17 mouse cellular contexts compared by ENCODE assay signal in the genomic region with DNA sequence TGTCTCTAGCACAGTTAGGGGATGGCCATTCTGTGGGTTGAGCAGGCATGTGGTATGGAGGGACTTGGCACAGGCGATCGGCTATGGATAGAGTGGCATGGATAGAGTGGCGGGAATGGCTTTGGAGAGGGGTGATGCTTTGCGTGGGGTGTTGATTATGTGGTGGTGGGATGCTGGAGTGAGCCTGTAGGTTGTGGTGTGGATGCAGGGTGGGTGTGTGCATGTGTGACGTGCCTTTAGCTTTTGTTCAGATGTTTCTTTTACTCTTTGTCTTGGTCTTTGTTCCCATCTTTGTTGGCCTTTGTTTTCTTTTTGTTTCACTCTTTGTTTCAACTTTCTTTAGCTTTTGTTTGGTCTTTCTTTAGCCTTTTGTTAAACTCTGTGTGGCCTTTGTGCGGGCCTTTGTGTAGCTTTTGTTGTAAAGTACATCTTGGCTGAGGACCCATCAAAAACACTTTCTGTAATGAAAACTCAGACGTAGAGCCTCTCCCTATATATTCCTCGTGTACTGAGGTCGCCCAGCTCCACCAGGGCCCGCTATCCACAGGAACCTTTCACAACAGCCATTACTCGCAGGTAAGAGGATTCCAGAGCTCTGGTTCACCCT. TPM values are rescaled to one million over a fixed set of nuclear protein-coding genes. Genes with fewer than 3 reads are reported as not detected.
DNase-seq lines count a peak whose midpoint lies in the region; ATAC-seq and TF ChIP-seq lines count a peak whose summit lies in the region.
"Had no signal": no experiment of that assay in that cellular context is flagged by ENCODE, and none has a peak within 500 bp of the region (broad histone marks: within the 10 kb centered on the region; RNA-seq: fewer than 3 reads in every experiment).

A gene (plus strand): TSS at position 486 of the 607 bp plus-strand sequence.

- no peak for TF ChIP-seq POLR2A in olfactory bulb, adult 2 months (IDR thresholded peaks at IDR 0.05; ENCODE audit: insufficient read depth, low read depth, low read length)
- TF ChIP-seq POLR2A in kidney, adult 2 months (IDR thresholded peaks at IDR 0.05; ENCODE audit: low read depth, low read length): no peak

- peak; percentile 30 for DNase-seq in embryo, embryonic 10.5 days (ENCODE audit: low spot score)
- no peak for DNase-seq in embryo, embryonic 11 days
- no peak for DNase-seq in midbrain, embryonic 10.5 days (ENCODE audit: low spot score)
- DNase-seq in layer of hippocampus, postnatal 14 days (ENCODE audit: low spot score in 2 of 2): no peak
- DNase-seq in kidney, adult 2 months: no peak
- DNase-seq in adrenal gland, adult 8-10 months: no peak
- DNase-seq: heart, postnatal 4 days; lung, postnatal 4 days; thymus, adult 2 months had no signal

- no peak for TF ChIP-seq CTCF in olfactory bulb, adult 2 months (IDR thresholded peaks at IDR 0.05; ENCODE audit: insufficient read depth, low read depth, low read length)
- no peak for TF ChIP-seq CTCF in kidney, adult 2 months (conservative IDR thresholded peaks at IDR 0.05; ENCODE audit: insufficient read depth, insufficient read length, low read depth, low read length)

- H3K4me2 ChIP-seq in midbrain, embryonic 16.5 days (ENCODE audit: low read length): no peak within 1 kb of the TSS
- H3K4me2 ChIP-seq: heart, embryonic 11.5 days; liver, embryonic 15.5 days had no signal

- whole genome bisulfite sequencing in midbrain, embryonic 10.5 days: 46% methylated on average over 11 of the region's 11 CpGs
- 34% methylated on average over 11 of the region's 11 CpGs for WGBS in midbrain, embryonic 16.5 days
- 50% methylated on average over 11 of the region's 11 CpGs for WGBS in olfactory bulb, adult 2 months
- WGBS in kidney, adult 2 months: 84% methylated on average over 11 of the region's 11 CpGs

- no peaks in the 10 kb centered on the region for H3K9me3 ChIP-seq in midbrain, embryonic 10.5 days (replicated peaks)
- H3K9me3 ChIP-seq in midbrain, embryonic 16.5 days (replicated peaks; ENCODE audit: control insufficient read depth, low read length, poor library complexity, severe bottlenecking): no peaks in the 10 kb centered on the region
- H3K9me3 ChIP-seq: liver, embryonic 15.5 days had no signal

- no peak within 1 kb of the TSS for H3K4me3 ChIP-seq in midbrain, embryonic 10.5 days
- no peak within 1 kb of the TSS for H3K4me3 ChIP-seq in midbrain, embryonic 16.5 days (ENCODE audit: low read depth, low read length)
- H3K4me3 ChIP-seq in olfactory bulb, adult 2 months (ENCODE audit: insufficient read depth, low read depth, low read length): no peak within 1 kb of the TSS
- no peak within 1 kb of the TSS for H3K4me3 ChIP-seq in kidney, adult 2 months (ENCODE audit: insufficient read depth, low read depth, low read length)
- H3K4me3 ChIP-seq: liver, embryonic 15.5 days had no signal

- no peak within 1 kb of the TSS for H3K9ac ChIP-seq in midbrain, embryonic 16.5 days (ENCODE audit: low read depth, low read length)
- H3K9ac ChIP-seq: liver, embryonic 15.5 days had no signal

- peak within 1 kb of the TSS; percentile 57 for H3K27ac ChIP-seq in midbrain, embryonic 10.5 days (replicated peaks)
- no peak within 1 kb of the TSS for H3K27ac ChIP-seq in midbrain, embryonic 16.5 days (ENCODE audit: low read length)
- H3K27ac ChIP-seq in olfactory bulb, adult 2 months (ENCODE audit: insufficient read depth, low read depth, low read length): no peak within 1 kb of the TSS
- H3K27ac ChIP-seq in kidney, adult 2 months (ENCODE audit: insufficient read depth, low read depth, low read length): no peak within 1 kb of the TSS
- H3K27ac ChIP-seq: liver, embryonic 15.5 days had no signal

- H3K36me3 ChIP-seq in midbrain, embryonic 10.5 days: no peaks in the 10 kb centered on the region
- no peaks in the 10 kb centered on the region for H3K36me3 ChIP-seq in midbrain, embryonic 16.5 days (ENCODE audit: control insufficient read depth, insufficient read depth, low read length)
- H3K36me3 ChIP-seq in kidney, adult 2 months (ENCODE audit: control insufficient read depth, insufficient read depth, low read length): no peaks in the 10 kb centered on the region
- H3K36me3 ChIP-seq: liver, embryonic 15.5 days had no signal

- H3K4me1 ChIP-seq in midbrain, embryonic 10.5 days: peaks cover 15% of the 10 kb centered on the region
- no peaks in the 10 kb centered on the region for H3K4me1 ChIP-seq in midbrain, embryonic 16.5 days (ENCODE audit: control insufficient read depth, insufficient read depth, low read length)
- H3K4me1 ChIP-seq in olfactory bulb, adult 2 months (ENCODE audit: control insufficient read depth, insufficient read depth, low read length): no peaks in the 10 kb centered on the region
- no peaks in the 10 kb centered on the region for H3K4me1 ChIP-seq in kidney, adult 2 months (ENCODE audit: control insufficient read depth, insufficient read depth, low read length)
- H3K4me1 ChIP-seq: liver, embryonic 15.5 days had no signal

- H3K27me3 ChIP-seq in midbrain, embryonic 10.5 days (ENCODE audit: low read depth, poor library complexity, severe bottlenecking): peaks cover 37% of the 10 kb centered on the region
- no peaks in the 10 kb centered on the region for H3K27me3 ChIP-seq in midbrain, embryonic 16.5 days (ENCODE audit: control insufficient read depth, insufficient read depth, low read depth, low read length)
- H3K27me3 ChIP-seq in kidney, adult 2 months (replicated peaks; ENCODE audit: control insufficient read depth, insufficient read depth, low read length): no peaks in the 10 kb centered on the region
- H3K27me3 ChIP-seq: liver, embryonic 15.5 days had no signal

- no peak for ATAC-seq in midbrain, embryonic 16.5 days
- ATAC-seq: intestine, postnatal 0 days had no signal

RNA-seq across cellular contexts. Expression of the gene that starts here (rescaled TPM):
- 0.22 and 0.73 TPM in 2 replicates for polyA plus RNA-seq in midbrain, embryonic 10.5 days (2016; fragmentation: Nextera tagmentation; extraction: Ambion mirVana)
- polyA plus RNA-seq in midbrain, embryonic 16.5 days (2015; fragmentation: Nextera tagmentation; extraction: Ambion mirVana): 0.10 TPM in 1 of 2 replicates, not detected in the other
- total RNA-seq in layer of hippocampus, postnatal 14 days (2021): 100 to 1,000 TPM; 369 to 380 TPM
- 425 TPM in 1 of 2 replicates, not detected in the other for polyA plus RNA-seq in olfactory bulb, adult 2 months (2012; ENCODE audit: insufficient read depth, insufficient read length, low replicate concordance, missing spikeins)
- polyA plus RNA-seq in kidney, adult 2 months (2012; rRNA removed): not detected in 2 replicates
- total RNA-seq in adrenal gland, adult 8-10 months (2022): under 1 TPM; 0.23 to 0.59 (median 0.37) TPM
- total RNA-seq: gastrocnemius, adult 8-10 months; heart, postnatal 4 days; MEL had no signal
- polyA plus RNA-seq: heart, embryonic 11.5 days; large intestine, adult 2 months; liver, embryonic 15.5 days; thymus, adult 2 months had no signal

Comparison
In these comparisons a context has a peak if more than half of its experiments do, and no peak if none do; other contexts are left out.
1. RNA of the gene that starts here (total RNA-seq): 369 to 380 TPM in layer of hippocampus, postnatal 14 days; 0.23 to 0.59 TPM in adrenal gland, adult 8-10 months; every median in the first group is over 100 times any median in the second.